Mouse (Mus musculus) kidney, postnatal 4 days (tissue): Measurements from ENCODE around the gene Nova2.

Source experiments
- DNase-seq, 2 experiments: peaks; one replicate each; pipeline ENCODE4 v3.0.0; 2021; ENCODE audit warnings: mixed read lengths in 2 of 2

The Nova2 gene

DNA sequence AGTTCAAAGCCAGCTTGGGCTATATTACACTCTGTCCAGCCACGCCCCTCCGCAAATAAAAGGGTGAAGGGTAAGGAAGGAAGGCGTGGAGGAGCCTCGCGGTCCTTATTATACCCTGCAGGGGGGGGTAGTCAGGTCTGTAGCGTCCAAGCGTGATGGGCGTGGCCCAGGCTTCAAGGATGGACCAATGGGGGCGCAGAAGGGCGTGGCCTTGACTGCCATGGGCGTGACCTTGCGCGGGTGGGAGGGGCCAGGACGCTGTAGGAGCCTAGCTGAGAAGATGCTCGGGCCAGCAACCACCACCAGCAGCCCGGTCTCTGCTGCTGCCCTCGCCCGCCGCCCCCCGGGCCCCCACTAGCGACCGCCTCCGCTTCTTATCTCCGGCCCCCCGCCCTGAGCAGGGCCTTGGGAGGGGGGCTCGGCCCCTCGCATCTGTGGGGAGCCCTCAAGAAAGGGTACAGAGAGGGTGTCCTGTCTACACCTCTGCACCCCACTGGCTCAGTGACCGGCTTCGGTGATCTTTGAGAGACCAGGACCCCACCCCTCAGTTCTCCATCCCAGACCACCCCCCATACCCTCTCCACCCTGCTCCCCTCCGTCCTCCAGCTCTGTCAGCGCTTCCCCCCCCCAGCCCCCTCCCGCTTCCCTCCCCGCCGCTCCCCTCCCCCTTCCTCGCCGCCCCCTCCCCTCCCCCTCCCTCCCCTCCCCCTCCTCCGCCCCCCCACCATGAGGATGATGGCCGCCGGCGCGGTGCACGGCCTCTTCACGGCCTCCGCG lies at the start of gene Nova2:
TSS of gene Nova2 (plus strand) at position 727 of the 777 bp plus-strand sequence.
- peak; percentile 89 to 94 for DNase-seq

DNA sequence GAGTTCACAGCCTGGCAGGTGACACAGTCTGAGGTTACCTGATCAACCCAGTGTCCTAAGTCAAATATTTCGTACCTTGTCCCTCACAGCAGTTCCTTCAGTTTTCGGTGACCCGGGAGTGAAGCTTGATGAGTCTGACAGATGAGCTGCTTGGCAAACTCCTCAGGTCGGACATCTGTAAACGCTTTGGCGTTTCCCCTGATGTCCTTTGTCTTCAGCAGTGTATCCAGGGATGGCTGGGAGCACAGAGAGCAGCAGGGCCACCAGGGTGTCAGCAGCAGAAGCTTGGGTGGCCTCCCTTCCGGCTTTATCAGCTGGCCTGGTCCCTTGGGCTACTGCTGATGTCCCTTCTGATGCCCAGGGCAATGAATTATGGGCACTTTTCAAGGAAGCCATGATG lies 47.0 kb upstream of the Nova2 start:
- no peak for DNase-seq

DNA sequence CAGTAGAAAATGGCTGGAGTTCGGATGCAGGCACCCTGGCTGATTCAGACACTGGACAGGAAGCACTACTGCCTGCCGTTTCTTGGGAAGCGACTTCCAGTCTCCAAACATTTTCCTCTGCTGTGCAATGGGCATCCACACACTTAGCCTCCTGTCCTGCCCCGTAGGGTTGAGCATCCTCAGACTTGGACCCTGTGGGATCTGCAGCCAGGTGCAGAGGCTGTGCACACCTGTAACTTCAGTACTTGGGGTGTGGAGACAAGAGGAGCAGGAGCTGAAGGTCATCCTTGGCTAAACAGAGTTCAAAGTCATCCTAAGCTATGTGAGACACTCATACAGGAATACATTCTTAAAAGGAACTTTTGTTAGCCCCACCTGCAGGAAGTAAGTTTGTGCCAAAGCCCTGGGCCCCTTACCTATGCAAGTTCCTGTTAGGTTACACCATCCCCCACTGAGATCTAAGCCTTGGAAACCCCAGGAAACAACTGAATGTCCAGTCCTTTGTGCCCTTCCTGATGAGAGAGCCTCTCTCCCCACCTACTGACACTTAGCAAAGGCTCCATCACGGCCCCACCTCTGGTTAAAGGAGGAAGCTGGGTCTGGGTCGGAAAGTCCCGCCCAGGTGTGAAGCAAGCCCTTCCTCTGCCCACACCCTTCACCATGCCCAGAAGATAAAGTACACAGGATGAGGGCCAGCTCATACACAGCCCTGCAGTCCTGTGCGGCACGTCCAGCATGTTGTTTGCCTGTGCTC lies 41.5 kb upstream of the Nova2 start:
- peak in 1 of 2 experiments; percentile 18 for DNase-seq

DNA sequence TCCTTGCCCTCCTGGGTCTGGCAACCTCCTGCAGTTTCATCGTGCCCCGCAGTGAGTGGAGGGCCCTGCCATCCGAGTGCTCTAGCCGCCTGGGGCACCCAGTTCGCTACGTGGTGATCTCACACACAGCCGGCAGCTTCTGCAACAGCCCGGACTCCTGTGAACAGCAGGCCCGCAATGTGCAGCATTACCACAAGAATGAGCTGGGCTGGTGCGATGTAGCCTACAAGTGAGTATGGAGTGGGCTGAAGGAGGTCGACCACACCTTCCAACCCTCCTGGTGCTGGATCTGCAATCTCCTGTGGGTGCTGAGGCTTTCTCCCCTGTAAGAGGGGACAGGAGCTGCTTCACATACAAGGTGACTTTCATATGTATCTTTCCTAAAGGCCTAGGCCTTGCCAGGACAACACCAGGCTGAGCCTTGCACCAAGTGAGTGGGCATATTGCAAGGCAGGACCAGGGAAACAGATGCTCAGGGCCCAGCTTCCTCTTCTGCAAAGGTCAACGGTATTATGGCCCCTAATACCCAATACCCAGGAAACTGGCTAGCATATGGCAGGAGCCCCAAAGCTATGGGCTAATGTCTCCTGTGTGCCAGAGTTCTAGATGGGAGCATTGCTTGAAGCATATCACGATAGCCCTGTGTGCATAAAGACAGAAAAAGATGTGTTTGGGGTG lies 40.8 kb upstream of the Nova2 start:
- no peak for DNase-seq

DNA sequence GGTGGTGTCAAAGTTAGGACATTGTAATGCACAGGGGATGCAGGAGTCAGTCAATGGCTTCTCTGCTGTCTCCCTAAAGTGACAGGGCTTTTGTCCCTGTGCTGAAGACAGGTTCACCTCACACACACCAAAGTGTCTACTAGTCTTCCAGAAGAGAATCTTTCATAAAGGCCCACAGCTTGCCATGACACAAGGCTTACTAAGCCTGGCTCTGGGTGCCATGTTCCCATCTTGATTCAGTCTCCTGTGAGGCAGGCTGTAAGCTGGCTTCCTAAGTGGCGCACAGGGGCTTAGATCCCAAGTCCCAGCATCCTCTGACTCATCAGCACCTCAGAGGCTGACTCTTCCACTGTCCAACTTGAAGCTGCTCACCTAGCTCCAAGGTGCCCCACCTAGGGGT lies 38.7 kb upstream of the Nova2 start:
- DNase-seq = no peak

DNA sequence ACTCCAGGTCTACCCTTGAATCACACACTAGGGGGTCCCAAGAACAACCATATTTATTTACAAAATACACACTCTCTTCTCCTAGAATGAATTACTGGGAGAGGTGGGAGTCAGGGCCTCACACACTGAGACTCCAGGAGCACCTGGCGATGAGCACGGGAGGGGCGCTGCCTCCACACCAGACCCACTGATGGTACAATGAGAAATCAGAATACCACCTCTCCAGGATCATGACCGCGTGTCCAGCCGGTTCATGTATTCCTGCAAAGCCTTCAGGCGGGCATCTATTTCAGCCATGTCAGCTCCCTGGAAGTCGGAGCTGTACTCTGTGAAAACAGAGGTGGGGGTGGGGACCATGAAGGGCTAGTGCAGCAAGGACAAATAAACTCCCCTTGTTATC lies 34.8 kb upstream of the Nova2 start:
- DNase-seq = no peak

DNA sequence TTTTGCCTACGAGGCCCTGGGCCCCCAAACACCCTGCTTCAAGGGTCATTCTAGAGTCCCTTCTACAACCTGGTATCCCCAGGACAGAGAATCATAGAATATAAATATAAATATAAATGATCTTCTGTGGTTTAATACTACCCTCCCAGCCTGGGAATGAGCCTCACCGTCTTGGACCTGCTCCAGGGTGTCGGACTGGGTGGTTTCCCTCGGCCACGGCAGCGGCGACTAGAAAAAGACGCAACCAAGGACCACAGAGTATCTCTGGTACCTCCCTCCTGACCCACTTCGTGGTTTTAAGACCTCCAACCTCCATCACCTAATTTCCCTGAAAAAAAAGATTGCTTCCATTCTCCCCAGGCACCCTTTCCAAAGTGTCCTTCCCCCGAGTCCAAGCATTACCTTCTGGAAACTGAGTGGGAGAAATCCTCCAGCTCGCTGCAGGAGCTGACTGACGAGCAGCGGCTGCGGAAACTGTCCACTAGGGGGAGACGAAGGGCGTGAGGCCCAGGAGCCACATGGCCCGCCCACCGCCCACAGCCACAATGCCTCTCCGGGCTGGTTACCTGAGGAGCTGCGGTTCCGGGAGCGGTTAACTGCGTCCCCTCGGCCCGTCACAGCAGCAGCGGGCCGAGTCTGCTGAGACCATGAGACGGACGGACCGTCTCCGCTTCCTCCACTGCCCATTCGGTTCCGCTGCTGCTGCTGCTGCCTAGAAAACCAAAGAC lies 33.7 kb upstream of the Nova2 start:
- peak; percentile 93 to 94 for DNase-seq

DNA sequence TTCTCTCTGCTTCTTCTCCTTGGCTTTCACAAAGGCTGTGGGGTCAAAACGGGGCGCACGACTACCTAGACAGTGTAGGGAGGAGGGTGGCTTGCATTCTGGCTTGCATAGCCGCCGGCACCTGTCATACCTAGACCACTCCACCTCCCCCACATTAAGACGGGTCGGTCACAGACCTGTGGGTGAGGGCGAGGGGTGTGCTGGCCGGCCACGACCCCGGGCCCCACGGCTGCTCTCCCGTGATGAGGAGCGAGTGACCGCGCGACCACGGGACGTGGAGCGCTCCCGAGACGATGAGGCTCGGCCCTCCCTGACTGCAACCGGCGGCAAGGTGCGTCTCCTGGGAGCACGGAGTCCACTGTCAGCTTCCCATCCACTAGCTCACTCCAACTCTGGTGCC lies 32.7 kb upstream of the Nova2 start:
- DNase-seq = peak; percentile 8 to 18

DNA sequence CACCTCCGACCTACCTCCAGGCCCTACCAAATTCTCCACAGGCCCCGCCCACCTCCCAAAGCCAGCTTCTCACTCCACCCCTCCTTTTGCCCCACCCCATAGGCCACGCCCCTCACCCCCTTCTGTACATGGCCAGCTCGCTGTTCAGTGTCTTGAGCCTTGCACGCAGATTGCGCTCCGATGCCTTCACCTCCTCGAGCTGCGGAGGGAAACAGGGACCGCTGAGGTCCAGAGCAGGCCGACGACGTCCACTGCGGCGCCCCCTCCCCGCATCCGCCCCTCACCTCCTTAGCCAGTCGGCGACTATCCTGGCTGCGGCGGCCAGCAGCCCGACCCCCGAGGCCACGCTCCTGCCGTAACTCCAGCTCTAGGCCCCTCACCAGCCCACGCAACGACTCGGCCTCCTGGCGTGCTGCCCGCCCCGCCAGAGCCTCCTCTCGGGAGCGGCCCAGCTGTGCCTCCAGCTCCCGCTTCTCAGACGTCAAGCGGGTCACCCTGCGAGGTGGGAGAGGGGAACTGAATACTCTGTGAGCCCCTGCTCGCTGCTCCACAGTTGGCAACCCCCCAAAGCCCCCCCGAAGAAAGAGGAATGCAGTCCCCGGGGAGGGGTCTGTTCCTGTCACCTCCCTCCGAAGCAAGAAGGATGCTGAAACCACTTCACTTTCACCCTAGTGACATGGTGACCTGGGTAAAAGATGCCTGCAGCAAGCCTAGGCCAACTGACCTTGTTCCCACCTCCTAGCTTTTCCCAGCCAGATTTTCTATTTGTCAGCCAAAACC lies 31.8 kb upstream of the Nova2 start:
- peak; percentile 87 to 90 for DNase-seq

DNA sequence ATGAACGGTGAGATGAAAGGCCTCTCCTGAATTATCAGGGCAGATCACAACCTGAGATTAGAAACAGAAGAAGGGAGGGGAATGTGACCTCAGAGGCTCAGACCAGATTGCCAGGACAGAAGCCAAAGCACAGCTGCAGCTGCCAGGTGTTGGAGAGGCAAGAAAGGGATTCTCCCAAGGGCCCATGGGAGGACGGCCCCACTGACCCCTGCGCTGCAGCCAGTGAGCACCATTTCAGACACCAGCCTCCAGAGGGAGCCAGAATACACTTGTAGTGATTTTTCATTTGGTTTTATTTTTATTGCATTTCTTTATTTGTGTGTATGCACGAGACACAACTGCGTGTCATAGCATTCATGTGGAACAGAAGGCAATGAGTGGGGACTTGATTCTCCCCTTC lies 29.2 kb upstream of the Nova2 start:
- peak; percentile 72 to 78 for DNase-seq

DNA sequence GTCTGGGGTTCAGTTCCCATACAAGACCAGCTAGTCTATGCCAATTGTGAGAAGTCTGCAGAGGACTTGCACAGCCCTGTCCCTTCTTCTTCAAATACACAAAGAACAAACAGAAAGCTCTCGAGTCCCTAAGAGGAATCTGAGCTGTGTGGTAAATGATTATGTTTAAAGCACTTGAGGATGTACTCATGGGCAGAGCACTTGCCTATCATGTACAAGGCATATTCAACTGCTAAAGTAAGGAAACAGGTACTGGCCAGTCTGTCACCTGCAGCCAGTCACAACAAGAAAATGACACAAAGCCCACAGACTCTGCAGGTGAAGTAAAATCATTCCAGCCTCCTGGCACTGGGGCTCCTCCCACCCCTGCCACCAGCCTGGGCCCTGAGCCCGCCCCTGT lies 25.2 kb upstream of the Nova2 start:
- no peak for DNase-seq

DNA sequence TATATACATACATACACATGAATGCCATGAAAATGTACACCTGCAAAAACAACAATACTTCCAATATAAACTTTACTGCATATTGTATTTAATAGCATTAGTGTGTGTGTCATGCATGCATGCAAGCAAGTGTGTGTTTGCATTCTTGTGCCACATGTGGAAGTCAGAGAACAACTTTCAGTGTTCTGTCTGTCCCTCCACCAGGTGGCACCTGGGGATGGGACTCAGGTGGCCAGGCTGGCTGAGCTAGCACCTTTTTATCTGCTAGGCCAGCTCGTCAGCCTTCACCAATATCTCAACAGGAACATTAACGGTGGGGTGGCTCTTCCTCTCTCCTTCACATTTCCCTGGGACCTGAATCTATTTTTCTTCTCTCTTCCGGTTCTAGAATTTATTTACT lies 23.2 kb upstream of the Nova2 start:
- DNase-seq = no peak

DNA sequence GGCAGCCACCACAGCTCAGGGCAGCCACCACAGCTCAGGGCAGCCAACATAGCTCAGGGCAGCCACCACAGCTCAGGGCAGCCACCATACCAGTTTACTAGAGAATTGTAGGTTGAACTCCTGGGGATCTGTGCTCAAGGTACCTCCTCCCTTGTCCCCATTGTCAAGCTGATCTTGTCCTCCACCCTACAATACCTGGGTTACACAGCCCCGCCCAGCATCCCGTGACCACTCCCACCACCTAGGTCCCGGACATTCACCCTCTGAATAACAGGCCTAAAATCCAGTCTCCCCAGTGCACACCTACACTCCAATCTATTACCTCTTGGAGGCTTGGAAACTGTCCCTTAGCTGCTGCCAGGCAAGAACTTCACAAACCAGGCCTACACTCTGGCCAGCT lies 20.7 kb upstream of the Nova2 start:
- no peak for DNase-seq

DNA sequence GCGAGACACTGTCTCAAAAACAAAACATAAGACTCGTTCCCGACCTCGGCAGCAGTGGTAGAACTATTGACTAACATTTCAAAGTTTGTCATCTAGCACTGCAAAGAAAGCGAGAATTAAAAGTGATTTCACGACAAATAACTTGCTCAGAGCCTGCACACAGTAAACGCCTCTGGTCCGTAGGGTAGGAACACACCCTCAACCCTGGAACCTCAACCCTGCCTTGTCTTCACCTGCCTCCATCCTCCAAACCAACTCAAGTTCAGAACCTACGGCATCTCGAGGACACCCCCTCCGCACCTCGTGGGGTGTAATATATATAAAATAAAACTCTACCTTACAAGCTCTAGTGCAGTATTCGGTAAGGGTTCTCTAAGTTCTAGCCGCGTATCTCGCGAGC lies 15.9 kb upstream of the Nova2 start:
- no peak for DNase-seq

DNA sequence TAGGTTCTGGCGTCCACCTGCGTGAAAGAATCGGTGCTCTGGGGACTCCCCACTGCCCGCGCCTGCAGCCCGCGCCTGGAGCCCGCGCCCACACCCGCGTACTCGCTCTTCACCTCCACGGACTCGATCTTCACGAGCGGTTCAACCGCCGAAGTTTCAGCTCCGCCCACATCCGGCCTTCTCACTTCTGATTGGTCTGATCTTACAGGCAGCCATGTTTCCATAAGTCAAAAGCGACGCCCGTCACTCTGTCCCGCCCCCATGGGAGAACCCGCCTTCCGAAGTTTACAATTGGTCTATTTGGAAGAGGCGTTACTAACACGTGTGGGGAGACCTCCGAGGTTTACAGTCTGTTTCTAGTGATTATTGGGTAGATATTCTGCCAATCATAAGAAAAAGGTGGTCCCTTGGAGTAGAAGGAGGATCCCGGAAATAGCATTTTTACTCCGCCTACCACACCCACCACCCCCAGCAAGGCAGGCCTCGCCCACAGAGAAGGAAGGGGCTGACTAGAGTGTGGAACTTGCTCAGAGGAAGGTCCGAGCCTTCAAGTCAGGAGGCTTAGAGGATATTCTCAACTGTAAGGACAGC lies 15.4 kb upstream of the Nova2 start, which contains the start of gene Ccdc61:
TSS of gene Ccdc61 (minus strand) at position 175 of the 591 bp plus-strand sequence.
- peak; percentile 96 to 97 for DNase-seq

DNA sequence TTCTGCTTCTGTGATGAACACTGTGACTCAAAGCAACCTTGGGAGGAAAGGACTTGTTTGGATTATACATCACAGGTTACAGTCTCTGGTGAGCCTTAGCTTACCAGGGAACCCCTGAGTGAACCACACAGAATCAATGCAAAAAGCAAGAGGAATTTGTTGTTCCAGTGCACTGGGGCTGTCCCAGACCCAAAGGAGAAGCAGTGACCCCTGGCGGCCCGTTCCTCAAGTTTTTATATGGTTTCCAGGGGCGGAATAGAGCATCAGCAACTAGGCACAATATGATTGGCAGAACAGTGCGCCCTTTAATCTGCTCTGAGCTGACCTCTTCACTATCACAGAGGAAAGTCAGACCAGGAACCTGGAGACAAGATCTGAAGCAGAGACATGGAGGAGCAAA lies 9.4 kb upstream of the Nova2 start:
- peak in 1 of 2 experiments; percentile 21 for DNase-seq

DNA sequence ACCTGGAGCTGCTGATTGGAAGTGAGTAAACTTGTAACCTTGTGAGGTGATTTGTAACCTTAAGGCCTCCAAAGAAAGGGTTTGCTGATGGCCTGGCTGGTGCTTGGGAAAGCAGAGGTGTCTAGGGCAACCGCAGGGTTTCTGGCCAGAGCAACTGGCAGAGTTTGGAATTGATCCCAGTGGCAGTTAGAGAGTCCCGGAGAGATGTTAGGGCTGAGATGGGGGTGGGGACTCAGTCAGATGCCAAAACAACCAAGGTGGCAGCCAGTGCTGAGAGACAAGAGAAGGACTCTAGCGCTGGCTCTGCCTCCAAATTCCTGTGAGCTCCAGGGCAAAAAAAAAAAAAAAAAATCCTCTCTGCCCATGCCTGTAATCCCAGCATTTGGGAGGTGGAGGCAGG lies 7.8 kb upstream of the Nova2 start:
- no peak for DNase-seq

DNA sequence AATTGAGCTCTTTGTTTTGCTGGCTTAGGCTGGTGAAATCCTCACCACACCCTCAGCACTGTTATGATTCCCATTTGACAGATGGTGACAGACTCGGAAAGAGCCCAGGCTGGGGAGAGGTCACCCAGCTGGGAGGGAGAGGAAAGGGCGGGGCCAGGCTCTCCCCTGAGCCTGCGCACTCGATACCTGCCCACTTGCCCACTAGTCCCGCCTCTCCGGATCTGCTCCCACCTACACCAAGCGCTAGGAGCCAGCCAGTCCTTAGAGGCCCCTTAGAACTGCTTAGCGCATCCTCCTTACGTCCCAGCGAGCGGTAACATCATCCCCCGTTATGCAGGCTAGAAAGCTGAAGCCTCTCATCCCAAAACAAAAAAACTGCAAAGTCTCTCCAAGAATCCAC lies 4.6 kb upstream of the Nova2 start:
- DNase-seq = peak; percentile 54 to 71

DNA sequence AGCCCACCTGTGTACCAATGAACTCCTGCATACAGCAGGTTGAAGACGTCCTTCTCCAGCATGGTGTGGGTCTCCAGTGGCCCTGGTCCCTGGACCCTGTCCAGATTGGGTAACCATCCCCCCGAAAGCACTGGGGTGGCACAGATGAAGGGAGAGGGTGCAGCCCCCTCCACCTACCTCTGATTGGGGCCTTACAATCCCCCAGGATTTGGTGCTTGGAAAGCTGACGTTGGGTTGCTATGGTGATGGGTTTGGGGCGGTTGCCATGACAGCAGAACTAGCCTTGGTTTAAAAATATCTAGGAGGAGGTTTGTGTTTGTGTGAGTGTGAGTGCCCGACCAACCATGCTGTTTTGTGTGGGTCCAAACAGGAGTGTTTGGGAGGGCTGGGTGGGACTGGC lies 2.9 kb upstream of the Nova2 start:
- no peak for DNase-seq

DNA sequence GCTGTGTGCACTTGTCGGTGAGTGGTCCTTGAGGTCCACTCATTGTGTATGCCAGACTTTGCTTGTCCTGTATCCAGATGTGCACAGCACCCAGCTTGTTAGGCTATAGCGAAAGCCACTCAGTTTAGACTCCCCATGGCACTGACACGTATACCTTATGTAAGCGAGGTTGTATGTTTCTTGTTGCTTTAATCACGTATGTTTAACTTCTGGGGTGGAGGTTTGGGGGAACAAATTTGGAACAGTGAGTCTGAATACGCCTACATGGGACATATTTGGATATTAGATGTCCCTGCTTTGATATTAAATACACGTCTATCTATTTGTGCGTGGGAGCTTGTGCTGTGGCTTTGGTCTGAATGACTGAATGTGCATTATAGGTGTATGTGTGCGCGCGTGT lies 2.4 kb upstream of the Nova2 start:
- no peak for DNase-seq

DNA sequence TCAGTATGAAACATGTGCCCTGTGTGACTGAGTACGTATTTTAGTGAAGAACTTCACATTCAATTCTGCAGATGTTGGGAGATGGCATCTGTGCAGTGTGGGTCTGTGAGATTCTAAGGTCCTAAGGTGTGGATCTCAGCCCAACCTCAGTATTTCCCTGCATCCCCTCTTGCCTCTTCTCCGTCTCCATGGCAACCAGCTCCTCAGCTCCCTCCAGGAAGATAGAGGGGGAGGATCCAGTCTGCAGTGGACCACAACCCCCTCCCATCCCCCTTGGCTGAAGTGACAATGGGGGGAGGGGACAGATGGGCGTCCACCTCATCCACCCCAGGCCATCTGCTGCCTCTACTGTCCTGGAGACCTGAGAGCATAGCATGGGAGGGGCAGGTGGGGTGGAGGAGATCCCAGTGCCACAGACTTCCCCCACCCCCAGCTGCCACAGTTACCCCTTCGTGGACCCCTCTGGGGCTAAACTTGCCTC lies 1.9 kb upstream of the Nova2 start:
- no peak for DNase-seq

DNA sequence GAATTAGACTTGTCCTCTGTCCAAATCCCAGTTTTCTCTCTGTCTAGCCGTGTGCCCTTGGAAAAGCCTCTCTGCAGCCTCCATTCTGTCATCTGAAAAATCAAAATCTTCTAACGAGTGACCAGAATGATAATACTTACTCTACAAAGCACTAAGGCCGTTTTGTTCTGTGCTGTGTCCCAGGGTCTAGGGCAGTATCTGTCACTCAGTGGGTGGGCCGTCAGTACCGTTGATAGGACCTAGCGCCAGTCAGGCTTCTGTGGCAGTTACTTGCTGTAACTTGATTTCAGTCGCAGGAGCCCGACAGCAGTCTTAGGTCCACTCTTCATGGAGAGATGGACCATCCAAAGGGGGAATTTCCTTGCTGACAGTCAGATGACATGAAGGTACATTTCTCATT lies 1.4 kb upstream of the Nova2 start:
- no peak for DNase-seq
